Mouse (Mus musculus): Measurements from ENCODE around the gene Rufy4.

The Rufy4 gene

DNA sequence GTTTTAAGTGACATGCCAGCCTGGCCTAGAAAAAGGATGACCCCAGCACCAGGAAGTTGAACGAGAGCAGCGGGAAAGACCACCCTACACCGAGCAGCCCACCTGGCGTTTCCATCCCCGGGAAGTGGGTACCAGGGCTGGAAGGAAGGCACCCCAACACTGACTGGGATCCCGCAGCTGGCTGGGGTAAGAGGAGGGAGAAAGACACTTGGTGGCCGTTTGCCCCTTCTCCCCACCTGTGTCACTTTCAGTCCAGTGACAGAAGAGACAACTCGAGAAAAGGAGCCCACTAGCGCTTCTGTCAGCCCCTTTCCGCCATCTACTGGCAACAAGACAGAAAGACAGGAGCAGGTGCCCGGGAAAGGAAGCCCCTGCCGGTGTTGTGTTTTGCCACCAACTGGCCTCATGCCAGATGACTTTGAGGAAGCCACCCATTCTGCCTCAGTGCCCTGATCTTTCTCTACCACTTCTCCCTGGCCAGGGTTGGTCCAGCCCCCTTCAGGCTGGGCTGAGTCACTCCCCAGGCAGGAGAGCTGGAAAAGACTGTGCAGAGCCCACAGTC lies at the start of gene Rufy4:
Gene Rufy4 (plus strand): TSS at position 551 of the 562 bp plus-strand sequence.
- DNase-seq (ENCODE audit: low spot score), result peak; percentile 54

GRCm38 (mm10) chr1:74076230-74076629 lies 49.1 kb upstream of the Rufy4 start:
- no peak for DNase-seq (ENCODE audit: low spot score)

DNA sequence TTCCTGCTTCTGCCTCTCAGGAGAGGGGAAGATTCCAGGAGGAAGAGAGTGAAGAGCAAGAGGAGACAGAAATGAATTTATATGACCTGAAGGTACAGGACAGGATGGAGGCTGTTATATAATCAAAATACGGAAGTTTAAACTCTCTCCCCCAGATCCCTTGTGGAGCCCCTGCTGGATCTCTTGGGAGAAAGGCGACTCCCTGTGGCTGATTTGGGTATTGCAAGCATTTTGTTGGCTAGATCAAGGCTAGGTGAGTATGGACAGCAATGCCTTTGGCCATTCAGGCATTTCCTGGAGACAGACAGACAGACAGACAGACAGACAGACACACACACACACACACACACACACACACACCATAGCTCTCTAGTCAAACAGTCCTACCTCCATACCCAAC lies 48.0 kb upstream of the Rufy4 start:
- peak; percentile 17 for DNase-seq (ENCODE audit: low spot score)

DNA sequence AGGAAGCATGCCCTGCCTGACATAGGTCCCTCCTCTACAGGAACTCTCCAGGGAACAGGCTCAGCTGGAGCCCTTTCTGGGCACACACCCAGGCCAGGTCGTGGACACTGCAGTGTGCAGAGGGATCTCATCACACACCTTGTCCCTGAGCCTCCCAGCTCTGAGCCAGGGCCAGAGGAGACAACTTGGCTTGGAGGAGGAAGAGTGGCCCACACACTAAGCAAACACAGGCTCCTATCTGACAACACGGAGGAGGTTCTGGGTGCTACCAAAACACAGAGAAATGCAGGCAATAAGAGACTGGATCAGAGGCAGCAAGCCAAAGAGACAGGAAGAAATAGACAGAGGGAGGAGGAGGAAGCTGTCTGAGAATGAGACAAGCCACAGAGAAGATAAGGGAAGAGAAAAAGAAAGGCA lies 43.8 kb upstream of the Rufy4 start:
- no peak for DNase-seq (ENCODE audit: low spot score)

GRCm38 (mm10) chr1:74082841-74083463 lies 42.4 kb upstream of the Rufy4 start:
- DNase-seq (ENCODE audit: low spot score), result peak; percentile 11

DNA sequence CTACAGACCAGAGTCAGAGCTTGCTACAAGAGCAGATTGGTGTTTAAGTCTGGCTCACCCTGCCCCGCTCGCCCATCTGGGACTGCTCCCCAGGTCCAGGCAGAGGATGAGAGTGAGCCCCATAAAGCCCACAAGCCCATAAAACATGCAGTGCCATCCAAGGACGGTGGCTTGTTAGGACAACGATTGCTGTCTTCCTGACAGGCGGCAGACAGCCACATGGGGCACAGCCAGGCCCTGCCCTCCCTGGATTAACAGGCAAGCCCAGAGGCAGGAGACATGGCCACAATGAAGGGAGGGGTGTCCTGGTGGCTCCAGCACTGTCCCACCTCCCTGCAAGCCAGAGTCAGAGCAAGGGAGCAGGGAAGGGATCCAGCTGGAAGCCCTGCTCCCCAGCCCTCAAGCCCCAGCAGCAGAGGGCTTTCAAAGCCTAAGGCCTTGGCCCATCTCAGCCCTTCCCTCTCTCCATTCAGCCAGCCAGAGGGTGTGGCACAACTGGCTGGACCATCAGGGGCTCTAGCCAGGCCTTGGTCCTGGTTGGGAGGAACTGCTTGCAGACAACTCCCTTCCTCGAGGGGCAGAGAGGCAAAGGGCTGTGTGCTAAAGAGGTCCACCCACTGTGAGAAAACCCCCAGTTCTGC lies 41.2 kb upstream of the Rufy4 start:
- no peak for DNase-seq (ENCODE audit: low spot score)

GRCm38 (mm10) chr1:74084752-74085151 lies 40.6 kb upstream of the Rufy4 start:
- DNase-seq (ENCODE audit: low spot score), result no peak

DNA sequence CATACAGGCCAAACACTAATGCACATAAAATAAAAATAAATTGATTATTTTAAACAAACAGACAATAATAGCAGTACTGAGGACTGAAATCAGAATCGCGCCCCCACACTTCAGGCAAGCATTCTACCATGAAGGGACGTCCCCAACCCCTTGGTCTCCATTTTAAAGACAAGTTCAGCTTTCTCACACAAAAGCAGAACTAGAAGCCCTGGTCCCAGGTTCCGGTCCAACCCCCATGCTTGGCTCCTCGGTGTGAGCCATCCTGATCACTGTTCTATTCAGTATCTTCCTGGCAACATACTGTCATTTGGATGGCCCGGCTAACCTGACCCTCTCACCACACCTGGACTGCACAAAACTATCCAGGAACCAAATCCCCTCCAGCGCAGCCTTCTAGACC lies 39.8 kb upstream of the Rufy4 start:
- DNase-seq (ENCODE audit: low spot score), result no peak

GRCm38 (mm10) chr1:74088569-74088968 lies 36.8 kb upstream of the Rufy4 start:
- DNase-seq (ENCODE audit: low spot score), result no peak

DNA sequence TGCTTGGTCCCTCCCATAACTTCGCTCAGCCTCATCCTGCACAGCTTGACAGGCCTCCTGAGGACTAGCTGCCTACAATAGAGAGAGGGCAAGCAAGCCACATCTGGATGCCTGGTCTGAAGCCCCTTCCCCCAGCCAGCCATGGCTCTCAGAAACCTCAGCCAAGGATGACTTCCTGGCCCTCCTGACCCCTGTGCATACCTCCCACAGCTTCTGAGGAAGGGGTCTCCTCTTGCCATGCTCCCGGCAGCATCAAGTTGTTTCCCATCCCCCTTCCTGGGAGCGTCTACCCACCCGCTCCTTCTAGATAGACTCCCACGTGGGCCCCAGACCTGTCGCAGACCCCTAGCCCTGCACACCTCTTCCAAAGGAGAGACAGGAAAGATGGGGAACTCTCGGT lies 35.0 kb upstream of the Rufy4 start:
- no peak for DNase-seq (ENCODE audit: low spot score)

GRCm38 (mm10) chr1:74091138-74091537 lies 34.2 kb upstream of the Rufy4 start:
- DNase-seq (ENCODE audit: low spot score), result no peak

DNA sequence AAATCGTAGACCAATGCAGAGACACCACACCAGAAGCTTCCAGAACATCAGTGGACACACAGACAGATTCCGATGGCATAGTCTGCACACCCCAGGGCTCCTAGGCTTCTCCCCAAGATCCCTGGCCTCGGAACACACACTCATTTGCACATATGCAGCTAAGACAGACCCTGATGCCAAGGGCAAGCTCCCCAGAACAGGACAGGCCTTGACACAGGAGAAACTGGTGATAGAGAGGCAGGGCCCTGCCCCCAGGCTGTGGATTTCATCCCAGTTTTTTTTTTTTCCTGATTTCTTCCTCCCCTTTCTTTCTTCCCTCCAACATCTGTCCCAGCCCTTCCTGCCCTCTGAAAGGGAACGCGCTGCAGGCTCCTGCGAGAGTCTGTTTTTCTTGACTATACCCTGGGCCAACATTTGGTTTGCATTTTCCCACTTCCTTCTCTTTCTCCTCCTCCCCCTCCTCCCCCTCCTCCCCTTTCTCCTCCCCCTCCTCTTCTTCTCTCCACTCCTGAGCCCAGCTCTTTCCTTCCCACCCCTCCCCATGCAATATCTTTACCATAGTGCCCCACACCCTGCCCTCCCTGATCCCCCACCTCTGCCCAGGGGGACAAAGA lies 33.6 kb upstream of the Rufy4 start:
- no peak for DNase-seq (ENCODE audit: low spot score)

- no peak for DNase-seq (ENCODE audit: low spot score)
Measured at GRCm38 (mm10) chr1:74092242-74092641, 33.1 kb upstream of the Rufy4 start.

DNA sequence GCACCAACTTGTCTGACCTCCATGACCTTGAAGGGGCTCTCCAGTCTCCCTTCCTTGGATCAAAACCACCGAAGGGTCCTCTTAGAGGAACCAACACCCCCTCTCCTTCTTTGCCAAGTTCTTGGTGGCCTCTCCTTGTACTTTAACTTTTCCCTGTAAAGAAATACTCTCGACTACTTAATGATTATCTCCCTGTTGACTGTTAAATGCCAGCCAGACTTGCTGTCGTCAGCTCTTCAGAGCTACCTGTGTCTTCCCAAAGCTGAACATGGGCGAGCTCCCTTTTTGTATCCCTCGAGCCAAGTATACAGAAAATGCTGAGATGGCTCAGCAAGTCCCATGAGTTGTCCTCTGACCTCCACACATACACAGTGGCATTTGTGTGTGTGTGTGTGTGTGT lies 31.9 kb upstream of the Rufy4 start:
- DNase-seq (ENCODE audit: low spot score), result no peak

DNA sequence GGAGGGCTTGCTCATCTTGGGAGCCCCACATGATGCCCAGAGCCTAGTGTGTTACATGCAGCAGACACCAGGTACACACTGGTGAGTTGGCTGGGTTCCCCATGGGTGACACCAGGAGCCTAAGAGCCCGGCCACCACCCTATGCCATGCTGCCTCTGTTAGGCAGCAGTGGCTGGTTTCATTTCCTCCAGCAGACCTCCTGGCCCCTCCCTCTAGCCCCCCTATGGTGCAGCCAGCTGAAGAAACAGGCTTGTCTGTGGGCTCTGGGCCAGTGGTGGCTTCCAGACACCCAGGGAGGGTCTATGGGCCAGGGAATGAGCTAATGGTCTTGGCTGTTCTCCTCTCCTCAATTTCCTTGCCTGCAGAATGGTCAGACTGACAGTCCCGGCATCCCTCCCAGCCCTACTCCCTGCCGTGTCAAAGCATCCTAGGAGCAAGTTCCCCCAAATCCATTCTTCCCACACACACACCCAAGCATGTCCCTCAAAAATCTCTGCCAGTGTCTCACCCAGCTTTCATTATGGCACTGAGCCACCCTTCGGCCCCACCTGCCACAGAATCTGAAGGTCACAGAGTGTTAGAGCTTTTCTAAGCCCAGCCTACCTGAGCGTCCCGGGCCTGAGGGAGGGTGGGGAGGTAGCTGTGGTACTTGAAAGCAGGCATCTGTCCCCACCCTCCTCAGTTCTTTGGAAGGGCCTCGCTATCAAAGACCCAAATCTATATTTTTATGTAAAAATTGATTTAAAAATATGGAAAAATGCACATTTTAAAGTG lies 30.7 kb upstream of the Rufy4 start:
- no peak for DNase-seq (ENCODE audit: low spot score)

- no peak for DNase-seq (ENCODE audit: low spot score)
Measured at GRCm38 (mm10) chr1:74095296-74095695, 30.0 kb upstream of the Rufy4 start.

- no peak for DNase-seq (ENCODE audit: low spot score)
Measured at GRCm38 (mm10) chr1:74095728-74096127, 29.6 kb upstream of the Rufy4 start.

GRCm38 (mm10) chr1:74098004-74099000 lies 27.0 kb upstream of the Rufy4 start:
- DNase-seq (ENCODE audit: low spot score), result no peak

DNA sequence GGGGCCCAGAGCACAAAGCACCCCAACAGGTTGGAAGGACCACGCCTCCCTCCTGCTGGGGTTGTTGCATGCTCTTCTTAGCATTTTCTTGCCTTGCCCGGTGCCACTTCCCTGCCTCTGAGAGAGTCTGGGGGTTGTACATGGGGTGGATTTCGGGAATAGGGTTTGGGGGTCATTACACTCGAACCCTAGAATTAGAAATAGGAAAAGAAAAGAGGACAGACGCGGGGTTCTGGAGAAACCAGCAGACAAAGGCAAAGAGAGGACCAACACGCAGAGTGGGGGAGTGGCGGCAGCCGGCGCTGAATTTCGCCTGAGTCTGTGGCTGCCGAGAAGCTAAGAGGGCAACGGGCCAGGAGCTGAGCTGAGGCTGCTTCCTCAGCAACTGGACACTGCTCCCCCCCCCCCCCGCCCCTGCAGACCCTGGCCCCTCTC lies 26.3 kb upstream of the Rufy4 start:
- DNase-seq (ENCODE audit: low spot score), result no peak

DNA sequence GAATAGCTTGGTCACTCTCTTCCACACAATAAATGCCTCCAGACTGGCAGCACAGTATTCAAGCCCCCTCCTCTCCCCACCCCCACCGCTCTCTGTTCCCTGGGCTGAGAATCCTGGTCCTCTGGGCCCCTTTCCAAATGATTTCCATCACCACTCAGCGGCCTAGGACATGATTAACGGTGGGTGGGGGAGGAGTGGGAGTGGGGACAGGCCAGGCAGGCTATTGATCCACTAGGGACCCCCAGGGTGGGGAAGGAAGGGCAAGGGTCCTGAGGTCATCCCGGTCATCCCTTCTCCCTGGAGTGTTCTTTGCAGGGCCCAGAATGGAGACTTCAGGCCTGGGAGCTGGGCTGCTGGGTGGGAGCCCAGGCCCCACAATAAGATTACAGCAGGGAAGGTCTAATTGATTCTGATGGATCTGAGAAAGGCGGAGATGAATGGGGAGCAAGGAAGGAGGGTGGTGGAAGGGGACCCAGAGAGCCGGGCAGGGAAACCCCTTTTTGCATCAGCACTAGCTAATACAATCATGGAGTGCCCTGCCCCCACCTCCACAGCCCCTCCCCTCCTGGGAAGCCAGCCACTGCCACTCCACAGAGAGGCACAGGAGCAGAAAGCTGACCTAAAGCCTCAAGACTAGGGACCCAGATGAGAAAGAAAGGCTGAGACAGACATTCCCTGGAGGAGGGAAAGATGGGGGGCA lies 21.5 kb upstream of the Rufy4 start:
- no peak for DNase-seq (ENCODE audit: low spot score)

DNA sequence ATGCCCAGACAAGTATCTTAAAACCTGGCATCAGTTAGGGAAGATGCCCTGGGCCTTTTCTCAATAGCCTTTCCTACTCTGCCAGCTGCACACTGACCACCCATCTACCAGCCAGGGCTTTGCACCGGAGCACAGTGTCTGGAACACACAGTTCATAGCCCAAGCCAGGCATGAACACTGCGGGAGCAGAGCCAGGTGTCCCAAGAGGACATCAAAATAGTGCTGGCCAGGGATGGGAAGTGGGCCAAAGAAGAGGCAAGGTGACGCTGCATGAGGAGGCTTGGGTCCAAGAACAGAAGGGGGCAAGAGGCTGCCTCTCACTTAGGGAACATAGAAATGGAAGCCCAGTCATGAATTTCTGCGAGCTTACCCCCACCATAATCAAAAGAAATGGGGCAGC lies 19.7 kb upstream of the Rufy4 start:
- DNase-seq (ENCODE audit: low spot score), result no peak
